Mouse (Mus musculus) midbrain, embryonic 13.5 days (tissue): ENCODE measurements around the gene Adgrf5. TPM values are rescaled to one million over a fixed set of nuclear protein-coding genes. Genes with fewer than 3 reads are reported as not detected.
A peak's percentile ranks its signal among the peaks of the same experiment; 100 is the strongest.

Experiments used
- ATAC-seq: fragments of 200-750 bp; cut with Nextera tagmentation; 2 replicates; pipeline ENCODE4 v1.8.0; 2017; ENCODE audit warnings: mild to moderate bottlenecking, moderate TSS enrichment, moderate library complexity
- H3K27ac ChIP-seq: fragments of 300-500 bp; sonication (generic); 2 replicates; pipeline ENCODE4 v1.5.1; 2015; ENCODE audit warnings: inconsistent platforms, mild to moderate bottlenecking, moderate library complexity
- H3K27me3 ChIP-seq: fragments of 300-500 bp; sonication (generic); 2 replicates; pipeline ENCODE4 v1.6.1; 2015; ENCODE audit warnings: mild to moderate bottlenecking, inconsistent platforms
- H3K36me3 ChIP-seq: fragments of 300-500 bp; sonication (generic); 2 replicates; pipeline ENCODE4 v1.6.1; 2015; ENCODE audit warnings: mild to moderate bottlenecking, inconsistent platforms
- H3K4me1 ChIP-seq: fragments of 300-500 bp; sonication (generic); replicated peaks from 2 replicates; pipeline ENCODE4 v1.6.1; 2015; ENCODE audit warnings: inconsistent platforms
- H3K4me2 ChIP-seq: fragments of 300-500 bp; sonication (generic); replicated peaks from 2 replicates; pipeline ENCODE4 v1.6.1; 2015; ENCODE audit warnings: moderate library complexity, mild to moderate bottlenecking, inconsistent platforms
- H3K4me3 ChIP-seq: fragments of 300-500 bp; sonication (generic); replicated peaks from 2 replicates; pipeline ENCODE4 v1.5.1; 2015; ENCODE audit warnings: mild to moderate bottlenecking, inconsistent platforms
- H3K9ac ChIP-seq: fragments of 300-500 bp; sonication (generic); replicated peaks from 2 replicates; pipeline ENCODE4 v1.6.1; 2015; ENCODE audit warnings: mild to moderate bottlenecking, inconsistent platforms
- H3K9me3 ChIP-seq: fragments of 300-500 bp; sonication (generic); 2 replicates; pipeline ENCODE4 v1.6.1; 2016; ENCODE audit warnings: mild to moderate bottlenecking, inconsistent platforms
- whole genome bisulfite sequencing: fragments of 180-500 bp; shearing (Covaris S2); methylation state at CpG from one replicate; pipeline ENCODE4 v1.1.7; 2015; 5-methylcytosine and 5-hydroxymethylcytosine counted together
- polyA plus RNA-seq: library from polyadenylated mRNA; unstranded; fragments of >200 nt; fragmentation: Nextera tagmentation; extraction: Ambion mirVana; gene quantifications from 2 replicates; pipeline ENCODE4 v1.2.1, GENCODE M21; 2015

Adgrf5 gene
- polyA plus RNA-seq, 1 experiment from 2014 or later, result 8.6 TPM

- Histone ChIP-seq H3K27ac (no peak overlapping the region), H3K9ac (no peak overlapping the region), H3K27me3 (no peaks in the 10 kb centered on the region), H3K4me3 (no peak overlapping the region), H3K36me3 (no peaks in the 10 kb centered on the region), H3K4me1 (no peaks in the 10 kb centered on the region), H3K4me2 (no peak overlapping the region), H3K9me3 (no peaks in the 10 kb centered on the region)
- ATAC-seq, result no peak
- WGBS, result 75% methylated on average over 7 of the region's 7 CpGs
These were observed 52.9 kb downstream of the Adgrf5 start for GRCm38 (mm10) chr17:43413182-43413581.

- WGBS, result 89% methylated on average over 5 of the region's 5 CpGs
- Histone ChIP-seq H3K27me3 (no peaks in the 10 kb centered on the region), H3K4me1 (no peaks in the 10 kb centered on the region), H3K9ac (no peak overlapping the region), H3K36me3 (no peaks in the 10 kb centered on the region), H3K4me3 (no peak overlapping the region), H3K27ac (no peak overlapping the region), H3K9me3 (no peaks in the 10 kb centered on the region), H3K4me2 (no peak overlapping the region)
- no peak for ATAC-seq
These were observed 59.0 kb downstream of the Adgrf5 start for GRCm38 (mm10) chr17:43419204-43419603.

DNA sequence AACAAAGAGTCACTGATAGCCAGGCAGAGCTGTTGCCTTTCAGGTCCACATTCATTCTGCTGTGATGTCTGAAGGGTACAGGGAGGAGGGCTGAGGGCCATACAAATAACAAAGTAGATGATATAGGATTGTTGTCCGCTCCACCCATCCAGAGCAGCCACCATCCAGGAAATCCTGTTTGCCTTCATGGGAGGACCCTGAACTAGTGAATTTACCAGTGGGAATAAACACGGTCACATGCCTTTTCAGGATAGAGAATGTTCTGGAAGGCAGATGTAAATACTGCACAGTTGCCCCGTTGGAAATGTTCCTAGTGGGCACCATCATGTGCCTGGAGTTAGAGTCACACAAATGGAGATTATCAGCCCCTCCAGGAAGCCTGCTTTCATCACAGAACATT is 60.1 kb downstream of the Adgrf5 start:
- Histone ChIP-seq H3K4me3 (no peak overlapping the region), H3K27me3 (no peaks in the 10 kb centered on the region), H3K4me2 (no peak overlapping the region), H3K27ac (no peak overlapping the region), H3K9me3 (no peaks in the 10 kb centered on the region), H3K9ac (no peak overlapping the region), H3K36me3 (no peaks in the 10 kb centered on the region), H3K4me1 (no peaks in the 10 kb centered on the region)
- 83% methylated on average over 3 of the region's 3 CpGs for WGBS
- no peak for ATAC-seq

DNA sequence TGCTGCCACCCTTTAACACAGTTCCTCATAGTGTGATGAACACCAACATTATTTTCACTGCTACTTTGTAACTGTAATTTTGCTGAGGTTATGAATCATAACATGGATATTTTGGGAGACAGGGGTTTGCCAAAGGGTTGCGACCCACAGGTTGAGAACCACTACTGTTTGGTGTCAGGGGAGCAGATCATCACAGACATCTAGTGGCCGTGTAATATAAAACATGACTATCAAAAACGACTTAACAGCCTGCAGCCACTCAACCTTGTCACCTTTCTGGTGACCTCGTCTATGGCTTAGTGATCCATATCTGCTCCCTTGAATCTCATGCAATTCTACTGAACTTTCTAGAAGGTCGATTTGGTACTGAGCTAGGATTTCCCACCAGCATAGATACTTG is 63.7 kb downstream of the Adgrf5 start:
- 77% methylated on average over 5 of the region's 5 CpGs for WGBS
- no peak for ATAC-seq
- H3K4me2 ChIP-seq, result no peak overlapping the region
- H3K4me3 ChIP-seq, result no peak overlapping the region
- no peak overlapping the region for H3K9ac ChIP-seq
- no peaks in the 10 kb centered on the region for H3K36me3 ChIP-seq
- no peak overlapping the region for H3K27ac ChIP-seq
- no peaks in the 10 kb centered on the region for H3K9me3 ChIP-seq
- H3K27me3 ChIP-seq, result no peaks in the 10 kb centered on the region
- no peaks in the 10 kb centered on the region for H3K4me1 ChIP-seq

GRCm38 (mm10) chr17:43431692-43432091 is 71.4 kb downstream of the Adgrf5 start:
- H3K27ac ChIP-seq, result no peak overlapping the region
- H3K9ac ChIP-seq, result no peak overlapping the region
- H3K36me3 ChIP-seq, result no peaks in the 10 kb centered on the region
- H3K27me3 ChIP-seq, result no peaks in the 10 kb centered on the region
- no peak overlapping the region for H3K4me3 ChIP-seq
- WGBS, result 77% methylated on average over 5 of the region's 5 CpGs
- no peaks in the 10 kb centered on the region for H3K9me3 ChIP-seq
- H3K4me1 ChIP-seq, result no peaks in the 10 kb centered on the region
- H3K4me2 ChIP-seq, result no peak overlapping the region
- no peak for ATAC-seq

DNA sequence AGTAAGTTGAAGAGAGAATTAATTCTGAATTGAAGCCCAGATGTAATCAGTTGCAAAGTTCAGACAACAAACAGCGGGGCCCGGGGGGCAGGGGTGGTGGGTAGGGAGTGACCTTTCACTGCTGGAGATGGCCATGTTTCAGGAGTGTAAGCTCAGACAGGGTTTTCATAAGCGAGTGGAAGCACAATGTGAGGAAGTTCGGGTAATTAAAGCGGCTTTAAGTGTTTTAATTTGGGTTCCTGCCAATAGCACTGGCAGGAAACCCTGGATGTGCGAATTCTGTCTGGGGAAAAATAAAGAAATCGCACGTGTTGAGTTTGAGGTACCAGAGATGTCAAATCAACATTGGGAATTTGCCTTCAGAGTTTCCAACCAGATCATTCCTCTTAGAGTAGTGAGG is 74.2 kb downstream of the Adgrf5 start:
- 84% methylated on average over 8 of the region's 8 CpGs for WGBS
- H3K4me2 ChIP-seq, result no peak overlapping the region
- no peak overlapping the region for H3K4me3 ChIP-seq
- no peaks in the 10 kb centered on the region for H3K36me3 ChIP-seq
- no peak overlapping the region for H3K9ac ChIP-seq
- H3K9me3 ChIP-seq, result no peaks in the 10 kb centered on the region
- no peak for ATAC-seq
- H3K27me3 ChIP-seq, result no peaks in the 10 kb centered on the region
- H3K27ac ChIP-seq, result no peak overlapping the region
- no peaks in the 10 kb centered on the region for H3K4me1 ChIP-seq

- Histone ChIP-seq H3K4me2 (no peak overlapping the region), H3K4me1 (no peaks in the 10 kb centered on the region), H3K27me3 (no peaks in the 10 kb centered on the region), H3K9me3 (no peaks in the 10 kb centered on the region), H3K4me3 (no peak overlapping the region), H3K36me3 (no peaks in the 10 kb centered on the region), H3K27ac (no peak overlapping the region), H3K9ac (no peak overlapping the region)
- ATAC-seq, result no peak
- WGBS, result 100% methylated on average over 1 of the region's 1 CpGs
These were observed 91.0 kb downstream of the Adgrf5 start for GRCm38 (mm10) chr17:43451216-43451615.

- Histone ChIP-seq H3K4me1 (peaks cover 16% of the 10 kb centered on the region), H3K4me3 (no peak overlapping the region), H3K27me3 (no peaks in the 10 kb centered on the region), H3K27ac (no peak overlapping the region), H3K36me3 (no peaks in the 10 kb centered on the region), H3K4me2 (no peak overlapping the region), H3K9ac (no peak overlapping the region), H3K9me3 (no peaks in the 10 kb centered on the region)
- WGBS, result 14% methylated on average over 9 of the region's 9 CpGs
- ATAC-seq, result no peak
These were observed 98.3 kb downstream of the Adgrf5 start for GRCm38 (mm10) chr17:43458598-43458997.

- no peak for ATAC-seq
- WGBS, result 75% methylated on average over 12 of the region's 12 CpGs
These were observed 99.5 kb downstream of the Adgrf5 start for GRCm38 (mm10) chr17:43459737-43460230.

DNA sequence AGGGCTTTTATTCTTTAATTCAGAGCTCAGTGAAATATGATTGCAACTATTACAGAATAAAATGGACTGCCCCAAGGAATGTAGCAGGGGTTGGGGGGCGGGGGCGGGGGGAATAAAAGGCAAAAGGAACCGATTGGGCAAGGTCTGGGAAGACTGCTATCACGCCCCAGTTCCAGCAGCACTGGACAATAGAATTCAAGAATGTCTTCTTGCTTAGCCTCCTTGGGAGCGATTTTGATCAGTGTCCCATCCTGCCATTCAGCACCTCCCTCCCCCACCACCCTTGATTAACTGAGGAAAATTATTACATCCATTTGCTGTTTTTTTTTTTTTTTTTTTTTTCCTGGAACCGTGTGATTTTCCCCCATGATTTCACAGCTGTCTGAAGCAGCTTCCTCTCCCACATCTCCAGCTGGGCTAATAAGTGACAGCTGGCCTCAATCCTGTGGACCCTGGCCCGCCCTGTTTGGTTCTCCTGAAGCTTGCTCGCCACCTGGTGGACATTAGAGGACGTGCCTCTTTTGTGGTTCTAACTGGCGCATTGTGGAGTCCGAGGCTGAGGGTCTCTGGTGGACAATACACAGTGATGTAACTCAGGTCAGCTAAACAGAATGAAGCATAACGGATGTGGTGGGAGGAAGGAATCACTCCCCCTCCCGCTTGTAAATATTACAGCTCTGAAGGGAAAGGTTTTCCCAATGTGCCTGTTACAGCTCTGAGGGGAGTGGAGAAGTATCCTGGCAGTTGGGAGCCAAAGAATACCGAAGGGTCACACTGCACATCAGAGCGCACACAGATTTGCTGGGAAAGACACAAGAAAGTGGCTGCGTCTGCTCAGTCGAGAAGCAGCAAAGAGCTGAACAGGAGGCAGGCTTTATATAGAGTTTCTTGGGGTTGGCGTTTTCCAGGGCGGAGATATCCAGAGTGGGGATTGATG is 100.3 kb downstream of the Adgrf5 start:
- Histone ChIP-seq H3K27ac (no peak overlapping the region), H3K9me3 (no peaks in the 10 kb centered on the region), H3K4me3 (no peak overlapping the region), H3K27me3 (no peaks in the 10 kb centered on the region), H3K9ac (0 out of 2 replicates have a peak overlapping the region, but pooled peaks have one; percentile 14), H3K4me1 (peaks cover 16% of the 10 kb centered on the region), H3K36me3 (no peaks in the 10 kb centered on the region), H3K4me2 (peak overlapping the region; percentile 17)
- 37% methylated on average over 19 of the region's 19 CpGs for WGBS
- peak; percentile 96 for ATAC-seq

More at GRCm38 (mm10) chr17:43459737-43460230, 99.5 kb downstream of the Adgrf5 start:
- Histone ChIP-seq H3K9ac (no peak overlapping the region), H3K4me1 (peaks cover 16% of the 10 kb centered on the region), H3K9me3 (no peaks in the 10 kb centered on the region), H3K27me3 (no peaks in the 10 kb centered on the region), H3K27ac (no peak overlapping the region), H3K4me2 (no peak overlapping the region), H3K4me3 (no peak overlapping the region), H3K36me3 (no peaks in the 10 kb centered on the region)

DNA sequence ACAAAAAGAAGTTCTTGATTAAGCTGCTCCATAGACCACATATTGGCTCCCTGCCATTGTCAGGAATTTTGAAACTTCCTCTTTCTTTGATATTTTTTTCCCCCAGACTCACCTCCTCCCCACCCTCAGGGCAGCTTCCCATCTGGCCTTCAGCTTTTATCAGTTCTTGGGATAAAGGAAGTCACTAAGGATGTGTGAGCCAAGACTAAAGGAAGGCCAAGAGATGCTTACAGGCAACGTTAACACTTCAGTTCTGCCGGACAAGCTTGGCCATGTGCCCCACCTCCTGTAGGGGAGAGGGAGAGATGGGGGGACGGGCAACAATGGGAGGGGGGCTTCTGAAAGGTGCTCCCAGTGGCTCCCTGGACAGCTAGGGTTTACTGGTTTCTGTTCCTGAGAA is 109.8 kb downstream of the Adgrf5 start:
- Histone ChIP-seq H3K36me3 (no peaks in the 10 kb centered on the region), H3K4me3 (no peak overlapping the region), H3K27me3 (no peaks in the 10 kb centered on the region), H3K9ac (no peak overlapping the region), H3K4me2 (no peak overlapping the region), H3K27ac (no peak overlapping the region), H3K4me1 (no peaks in the 10 kb centered on the region), H3K9me3 (no peaks in the 10 kb centered on the region)
- 67% methylated on average over 3 of the region's 3 CpGs for WGBS
- no peak for ATAC-seq

- Histone ChIP-seq H3K36me3 (no peaks in the 10 kb centered on the region), H3K4me1 (no peaks in the 10 kb centered on the region), H3K27me3 (no peaks in the 10 kb centered on the region), H3K4me3 (no peak overlapping the region), H3K9ac (no peak overlapping the region), H3K27ac (no peak overlapping the region), H3K4me2 (no peak overlapping the region), H3K9me3 (no peaks in the 10 kb centered on the region)
- WGBS, result 84% methylated on average over 4 of the region's 4 CpGs
- no peak for ATAC-seq
These were observed 112.3 kb downstream of the Adgrf5 start for GRCm38 (mm10) chr17:43472558-43472957.
